Mouse (Mus musculus): ENCODE data around the gene Zfp747.
"Not testable (repeated sequence)": the region's sequence is repeated elsewhere in the genome, so short reads cannot be mapped to it uniquely, and the experiment has no call there.

Gene Zfp747

GRCm38 (mm10) chr7:127375271-127376245 lies at the start of gene Zfp747:
Zfp747 (minus strand) TSS chr7:127376050.
- peak; percentile 96 for DNase-seq (ENCODE audit: low read depth, low spot score)

- no peak for DNase-seq (ENCODE audit: low read depth, low spot score)
Observed at GRCm38 (mm10) chr7:127425291-127425690, 49.4 kb upstream of the Zfp747 start.

GRCm38 (mm10) chr7:127422247-127422646 lies 46.4 kb upstream of the Zfp747 start:
- DNase-seq (ENCODE audit: low read depth, low spot score): no peak

GRCm38 (mm10) chr7:127421388-127422191 lies 45.7 kb upstream of the Zfp747 start, which contains the start of gene Zfp688:
Zfp688 (minus strand) TSS chr7:127422068.
- peak; percentile 96 for DNase-seq (ENCODE audit: low read depth, low spot score)

GRCm38 (mm10) chr7:127411418-127411817 lies 35.6 kb upstream of the Zfp747 start:
- no peak for DNase-seq (ENCODE audit: low read depth, low spot score)

- peak; percentile 89 for DNase-seq (ENCODE audit: low read depth, low spot score)
Observed at GRCm38 (mm10) chr7:127406002-127406987, 30.4 kb upstream of the Zfp747 start, which contains the start of gene Zfp764. Zfp764 (minus strand) TSS chr7:127406822.

GRCm38 (mm10) chr7:127404101-127404500 lies 28.3 kb upstream of the Zfp747 start:
- not testable (repeated sequence) for DNase-seq (ENCODE audit: low read depth, low spot score)

- no peak for DNase-seq (ENCODE audit: low read depth, low spot score)
Observed at GRCm38 (mm10) chr7:127402980-127403379, 27.1 kb upstream of the Zfp747 start.

GRCm38 (mm10) chr7:127400355-127400754 lies 24.5 kb upstream of the Zfp747 start:
- DNase-seq (ENCODE audit: low read depth, low spot score): no peak

- DNase-seq (ENCODE audit: low read depth, low spot score): no peak
Observed at GRCm38 (mm10) chr7:127393944-127394333, 18.1 kb upstream of the Zfp747 start.

- peak; percentile 95 for DNase-seq (ENCODE audit: low read depth, low spot score)
Observed at GRCm38 (mm10) chr7:127393157-127393943, 17.5 kb upstream of the Zfp747 start, which contains the start of gene E430018J23Rik. E430018J23Rik (minus strand) TSS chr7:127393629.

- DNase-seq (ENCODE audit: low read depth, low spot score): no peak
Observed at GRCm38 (mm10) chr7:127392251-127392824, 16.5 kb upstream of the Zfp747 start.

- DNase-seq (ENCODE audit: low read depth, low spot score): no peak
Observed at GRCm38 (mm10) chr7:127391538-127391937, 15.7 kb upstream of the Zfp747 start.

- no peak for DNase-seq (ENCODE audit: low read depth, low spot score)
Observed at GRCm38 (mm10) chr7:127390306-127390705, 14.5 kb upstream of the Zfp747 start.

GRCm38 (mm10) chr7:127388201-127388600 lies 12.4 kb upstream of the Zfp747 start:
- DNase-seq (ENCODE audit: low read depth, low spot score): not testable (repeated sequence)

GRCm38 (mm10) chr7:127386641-127387392 lies 11.0 kb upstream of the Zfp747 start, which contains the start of gene 9130019O22Rik:
9130019O22Rik (minus strand) TSS chr7:127387166.
- peak; percentile 91 for DNase-seq (ENCODE audit: low read depth, low spot score)

GRCm38 (mm10) chr7:127385560-127385959 lies 9.7 kb upstream of the Zfp747 start:
- not testable (repeated sequence) for DNase-seq (ENCODE audit: low read depth, low spot score)

GRCm38 (mm10) chr7:127378310-127378921 lies 2.6 kb upstream of the Zfp747 start:
- DNase-seq (ENCODE audit: low read depth, low spot score): no peak
